Mouse (Mus musculus) 416B (cell line): ENCODE data around the gene Iqschfp.

Source experiments
- DNase-seq: peaks from one replicate; pipeline ENCODE4 v3.0.0; 2011; ENCODE audit warnings: low read depth

Iqschfp gene

DNA sequence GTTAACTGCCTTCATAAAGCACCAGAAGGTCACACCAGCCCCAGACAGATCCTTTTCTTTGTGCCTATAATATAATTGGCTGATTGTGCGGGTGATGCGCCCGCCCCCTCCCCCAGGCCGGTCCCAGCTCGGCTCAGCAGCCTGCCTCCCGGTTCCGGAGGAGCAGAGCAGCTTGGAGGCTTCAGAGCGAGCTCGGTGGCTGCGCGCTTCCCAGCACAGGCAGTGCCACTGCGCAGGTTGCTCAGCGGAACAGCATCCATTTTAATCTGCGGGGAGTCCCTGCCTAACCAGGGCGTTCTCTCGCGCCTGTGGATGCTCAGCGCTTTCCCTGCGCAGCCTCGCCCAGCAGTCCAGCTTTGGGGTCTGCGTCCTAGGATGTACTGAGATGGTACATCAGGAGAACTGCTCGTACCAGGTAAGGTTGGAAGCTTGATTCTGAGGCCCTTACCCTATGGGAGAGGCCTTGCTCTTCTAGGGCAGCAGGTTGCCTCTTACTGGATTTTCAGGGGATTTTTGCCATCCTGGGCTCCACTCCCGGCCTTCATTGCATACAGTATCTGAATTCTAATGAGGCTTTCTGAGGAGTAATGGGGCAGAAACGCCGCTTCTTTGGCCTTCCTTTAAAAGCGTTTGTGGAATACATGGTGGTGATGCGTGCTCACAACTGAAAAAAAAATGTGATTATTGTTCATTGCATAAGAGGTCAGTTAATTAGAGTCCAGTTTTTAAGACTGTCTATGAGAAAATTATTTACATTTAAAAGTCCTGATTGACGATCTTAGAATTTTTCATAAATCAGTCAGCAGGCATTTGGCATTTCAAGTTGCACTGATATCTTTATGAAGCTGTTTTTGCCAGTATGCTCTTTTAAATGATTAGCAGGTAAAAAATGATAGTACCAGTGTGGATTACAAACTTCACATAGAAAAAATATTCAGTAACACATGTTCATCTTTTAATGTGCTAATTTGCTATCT is 680.5 kb downstream of the Iqschfp start:
- no peak for DNase-seq

DNA sequence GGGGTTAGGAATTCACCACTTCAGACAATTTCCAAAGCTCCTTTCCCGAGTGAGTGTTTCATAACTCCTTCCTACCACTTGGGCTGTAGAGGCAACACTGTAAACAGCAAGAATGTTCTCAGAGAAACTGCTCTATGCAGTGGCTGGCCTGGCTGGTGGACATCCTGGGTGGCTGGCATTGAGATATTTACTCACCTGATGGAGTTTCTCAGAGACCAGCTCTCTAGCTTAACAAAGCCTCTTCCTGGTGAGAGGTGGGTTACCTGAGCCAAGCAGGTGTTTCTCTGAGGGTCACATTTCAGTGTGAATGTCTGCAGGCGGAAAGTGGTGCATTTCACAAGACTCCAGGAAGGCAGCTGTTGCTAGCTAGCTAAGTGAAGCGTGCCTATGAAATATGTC is 681.2 kb downstream of the Iqschfp start:
- DNase-seq: no peak

DNA sequence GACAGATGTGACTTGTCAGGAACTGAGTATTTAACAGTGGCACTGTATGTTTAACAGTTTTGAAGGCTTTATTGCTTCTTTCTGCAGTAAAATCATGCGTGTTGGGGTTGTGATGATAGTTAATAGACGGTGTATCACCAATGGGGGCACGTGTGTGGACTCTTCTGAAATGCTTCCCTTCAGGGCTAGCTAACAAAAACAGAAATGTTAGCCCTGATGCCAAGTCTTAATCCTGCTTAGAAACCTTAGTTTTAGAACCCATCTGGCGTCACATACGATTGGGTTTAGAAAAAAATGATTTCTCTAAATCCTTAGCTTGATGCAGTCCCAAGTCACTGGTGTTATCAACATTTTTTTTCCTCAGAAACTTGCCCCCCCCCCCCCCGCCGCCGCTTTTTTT is 682.1 kb downstream of the Iqschfp start:
- DNase-seq: no peak

DNA sequence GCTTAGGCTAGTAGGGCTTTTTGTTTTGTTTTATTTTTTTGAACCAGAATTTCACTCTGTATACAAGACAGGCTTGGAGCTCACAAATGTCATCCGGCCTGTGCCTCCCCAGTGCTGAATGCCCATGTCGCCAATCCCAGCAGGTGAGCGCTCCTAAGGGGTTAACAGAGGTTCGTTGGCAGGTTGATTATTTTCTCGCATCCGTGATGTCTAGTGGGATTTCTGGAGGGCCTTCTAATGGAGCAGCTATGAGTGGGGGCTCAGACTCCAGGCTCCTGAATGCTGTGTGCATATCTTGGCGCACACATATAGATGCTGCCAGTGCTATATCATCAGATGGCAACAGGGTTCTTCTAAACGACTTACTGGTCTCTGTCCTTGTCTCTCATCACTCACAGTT is 682.5 kb downstream of the Iqschfp start:
- DNase-seq: no peak

DNA sequence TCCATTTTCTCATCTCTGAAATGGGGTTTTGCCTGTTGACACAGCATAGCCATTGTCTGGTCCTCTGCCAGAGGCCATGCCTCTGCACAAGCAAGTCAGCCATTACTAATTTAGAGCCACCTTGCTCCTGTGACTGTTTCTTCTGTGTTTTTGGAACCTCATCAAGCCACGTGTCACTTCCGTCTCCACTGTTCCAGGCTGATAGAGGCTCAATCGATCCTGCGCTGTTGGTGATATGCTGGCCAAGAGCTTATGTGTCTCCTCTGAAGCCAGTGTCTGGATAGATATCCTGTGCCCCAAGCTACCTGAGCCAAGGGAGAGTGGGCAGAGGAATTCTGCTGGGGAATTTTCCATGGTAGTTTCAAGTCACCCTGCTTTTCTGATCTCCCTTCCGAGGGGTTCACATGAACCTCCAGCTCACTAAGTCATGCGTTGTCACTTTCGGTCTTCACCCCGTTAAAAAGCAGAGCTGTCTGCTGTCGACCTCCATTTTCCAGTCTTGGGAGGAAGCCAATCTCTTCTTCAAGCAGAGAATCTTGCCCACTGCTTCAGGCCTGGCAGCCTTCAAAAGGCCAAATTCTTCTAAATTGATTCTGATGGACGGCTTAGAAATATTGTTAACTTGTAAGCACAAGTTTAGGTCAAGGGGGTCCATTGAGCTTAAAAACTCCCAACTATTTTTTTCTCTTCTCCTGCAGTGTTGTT is 683.8 kb downstream of the Iqschfp start:
- no peak for DNase-seq

DNA sequence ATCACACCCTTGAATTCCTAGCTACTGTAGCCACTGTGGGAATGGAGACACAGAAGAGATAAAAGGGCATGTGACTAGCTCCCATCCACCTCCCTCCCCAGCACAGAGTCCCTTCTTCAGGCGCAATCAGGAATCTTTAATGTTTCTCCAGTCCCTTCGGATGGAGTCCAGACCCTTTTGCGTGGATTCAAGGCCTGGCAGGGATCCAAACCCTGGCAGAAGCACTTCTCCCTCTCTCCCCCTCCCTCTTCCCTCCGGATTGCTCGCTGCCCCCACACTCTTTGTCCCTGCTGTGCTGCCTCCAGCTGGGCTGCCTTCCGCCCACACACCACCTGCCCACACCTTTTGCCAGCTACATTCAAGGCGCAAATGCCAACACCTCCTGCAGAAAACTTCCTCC is 684.4 kb downstream of the Iqschfp start:
- DNase-seq: no peak

DNA sequence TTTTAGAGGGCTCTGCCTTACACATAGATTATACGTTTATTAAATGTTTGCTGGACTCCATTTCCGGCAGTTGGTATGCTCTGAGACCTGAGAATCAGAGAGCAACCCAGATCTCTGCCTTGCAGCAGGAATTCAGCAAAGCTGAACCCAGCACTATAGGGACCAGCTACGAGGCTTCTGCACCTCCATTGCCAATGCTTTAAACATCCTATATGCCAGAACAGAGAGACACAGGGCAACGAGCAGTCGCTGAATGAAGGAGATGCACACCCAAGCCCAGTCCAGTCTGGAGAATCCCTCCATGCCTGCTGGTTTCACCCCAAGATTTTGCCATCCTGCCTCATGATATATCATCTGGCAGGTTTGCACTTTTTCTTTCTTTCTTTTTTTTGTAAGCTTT is 684.9 kb downstream of the Iqschfp start:
- DNase-seq: no peak

DNA sequence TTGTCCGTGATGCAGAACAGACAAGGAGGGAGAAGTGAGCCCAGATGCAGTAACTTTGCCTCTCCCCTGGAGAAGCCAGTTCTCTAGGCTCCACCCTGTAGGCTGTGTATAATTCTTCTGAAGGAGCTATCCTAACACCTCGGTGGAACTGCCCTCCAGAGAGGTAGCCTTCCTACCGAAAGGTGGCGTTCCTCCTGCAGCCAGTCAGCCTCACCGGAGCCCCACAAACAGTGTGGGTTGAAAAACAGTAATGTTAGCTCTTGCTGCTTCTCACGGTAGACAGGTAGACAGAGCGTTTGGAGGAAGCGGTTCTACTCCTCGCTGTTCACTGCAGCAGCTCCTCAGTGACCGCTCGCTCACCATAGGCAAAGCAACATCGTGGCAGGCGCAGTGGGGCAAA is 689.6 kb downstream of the Iqschfp start:
- no peak for DNase-seq

DNA sequence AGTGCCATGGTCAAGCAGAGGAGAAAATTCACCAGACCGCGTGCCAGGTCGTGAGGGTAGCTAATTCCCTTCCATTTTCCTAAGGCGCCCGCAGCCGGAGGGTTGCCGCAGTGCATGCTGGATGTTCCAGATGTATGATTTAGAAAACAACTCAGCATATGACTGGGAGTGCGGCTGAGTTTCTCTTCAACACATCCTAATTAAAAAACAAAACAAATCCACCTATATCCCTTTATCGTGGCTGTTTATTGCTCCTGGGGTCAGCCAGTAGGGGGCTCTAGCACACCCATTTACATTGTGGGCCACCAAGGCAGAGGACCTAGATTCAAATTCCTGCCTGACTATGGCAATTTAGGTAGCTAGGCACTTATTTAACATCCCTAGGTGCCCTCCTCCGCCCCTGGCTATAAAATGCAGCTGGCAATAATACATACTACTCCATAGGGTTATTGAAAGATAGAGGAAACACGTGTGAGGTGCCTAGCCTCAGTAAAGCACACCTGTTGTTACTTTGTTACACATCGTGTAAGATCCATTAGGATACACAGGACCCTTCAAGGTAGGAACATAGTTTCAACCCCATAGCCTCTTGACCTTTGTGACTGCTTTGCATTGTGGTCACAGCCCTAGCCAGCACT is 690.2 kb downstream of the Iqschfp start:
- peak; percentile 32 for DNase-seq

DNA sequence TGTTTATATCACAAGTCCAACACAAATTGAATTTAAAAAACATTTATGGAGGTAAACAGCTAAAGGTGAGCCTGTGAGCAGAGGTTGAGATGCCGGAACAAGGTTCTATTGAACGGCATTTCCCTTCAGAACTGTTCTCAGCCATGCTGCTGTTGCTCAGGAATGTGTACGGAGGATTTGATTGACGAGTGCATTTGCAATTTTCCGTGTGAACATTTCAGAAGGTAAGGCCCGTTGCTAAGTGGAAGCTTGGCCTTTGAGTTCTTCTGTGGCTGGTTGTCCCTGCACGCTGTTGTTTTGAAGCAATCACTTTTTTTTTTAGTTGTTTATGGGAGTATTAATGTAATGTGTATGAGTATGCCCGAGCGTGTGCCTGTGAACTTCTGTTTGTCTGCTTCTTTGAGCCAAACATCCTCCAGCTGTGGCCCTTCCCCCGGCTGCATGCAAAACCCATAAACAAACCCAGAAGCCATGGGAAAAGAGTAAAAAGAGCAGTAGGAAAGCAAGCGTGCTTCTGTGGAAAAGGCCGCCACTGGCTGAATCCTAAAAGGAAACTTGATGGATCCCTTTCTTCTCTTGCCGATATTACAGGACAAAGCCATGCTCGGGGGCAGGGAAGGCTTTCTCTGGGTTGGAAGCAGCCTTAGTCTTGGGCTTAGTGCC is 691.1 kb downstream of the Iqschfp start:
- DNase-seq: no peak

DNA sequence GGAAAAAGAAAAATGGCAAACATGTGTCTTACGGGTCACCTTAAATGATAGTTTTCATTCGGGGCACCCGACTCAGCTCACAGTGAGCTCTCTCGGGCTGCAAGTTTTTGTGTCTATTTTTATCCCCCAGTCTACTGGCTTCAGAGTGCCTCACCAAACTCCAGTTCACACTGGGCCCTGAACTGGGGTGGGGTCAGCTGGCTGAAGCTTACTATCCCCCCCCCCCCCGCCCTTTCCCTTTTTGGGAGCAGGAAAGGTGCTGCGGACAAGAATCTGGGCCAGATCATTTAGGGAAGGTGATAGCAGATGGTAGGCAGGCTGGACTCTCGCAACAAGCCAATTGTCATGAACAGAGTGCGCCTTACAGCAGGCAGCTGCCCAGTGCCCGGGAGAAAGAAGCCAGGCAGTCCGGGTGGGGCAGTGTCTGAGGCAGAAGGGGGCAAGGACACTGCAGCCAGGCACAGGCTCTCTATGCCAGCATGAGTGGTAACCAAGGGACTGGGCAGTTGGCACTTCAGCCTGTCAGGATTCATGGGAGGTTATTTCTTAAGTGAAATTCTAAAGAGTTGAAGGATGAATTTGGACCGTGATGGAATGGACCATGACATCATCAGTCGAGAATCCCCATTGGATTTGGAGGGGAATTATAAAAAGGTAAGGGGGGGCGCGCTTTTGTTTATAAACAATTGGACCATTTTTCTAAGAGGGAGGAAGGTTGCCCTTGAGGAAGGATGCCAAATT is 691.9 kb downstream of the Iqschfp start:
- no peak for DNase-seq

DNA sequence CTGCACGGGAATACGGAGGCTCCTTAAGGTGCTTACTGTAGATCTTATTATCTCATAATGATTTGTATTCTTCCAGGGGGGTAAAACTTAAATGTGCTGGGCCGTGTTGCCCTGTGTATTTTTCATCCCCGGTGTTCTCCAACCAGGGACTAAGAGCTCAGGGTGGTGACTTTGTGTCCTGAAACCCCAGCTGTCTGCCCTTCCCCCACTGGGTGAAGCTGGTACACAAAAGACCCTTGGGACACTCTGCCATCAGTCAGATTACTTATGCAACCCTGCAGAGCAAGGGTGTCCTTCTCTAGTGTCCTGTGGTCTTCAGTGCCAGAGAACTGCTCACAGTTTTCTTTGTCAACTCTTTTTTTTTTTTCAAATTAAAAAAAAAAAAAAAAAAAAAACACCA is 693.2 kb downstream of the Iqschfp start:
- DNase-seq: no peak

DNA sequence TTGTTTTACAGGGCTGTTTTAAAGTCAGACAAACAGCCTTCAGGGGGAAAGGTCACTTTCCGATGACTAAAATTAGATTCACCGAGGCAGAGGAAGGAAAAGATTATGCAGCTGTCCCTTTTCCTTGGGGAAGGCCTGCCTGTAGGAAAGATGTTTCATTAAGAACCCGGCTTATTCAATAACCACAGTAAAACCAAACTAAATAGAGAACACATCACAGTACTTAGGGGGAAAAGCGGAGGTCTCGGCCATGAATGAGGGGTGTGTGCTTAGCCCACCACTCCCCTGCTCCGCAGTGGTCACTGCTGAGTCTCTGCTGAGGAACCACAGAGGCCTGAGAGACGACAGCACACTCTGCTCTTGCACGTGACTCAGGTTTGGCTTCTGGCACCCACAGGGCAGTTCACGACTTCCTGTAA is 694.6 kb downstream of the Iqschfp start:
- peak; percentile 14 for DNase-seq

DNA sequence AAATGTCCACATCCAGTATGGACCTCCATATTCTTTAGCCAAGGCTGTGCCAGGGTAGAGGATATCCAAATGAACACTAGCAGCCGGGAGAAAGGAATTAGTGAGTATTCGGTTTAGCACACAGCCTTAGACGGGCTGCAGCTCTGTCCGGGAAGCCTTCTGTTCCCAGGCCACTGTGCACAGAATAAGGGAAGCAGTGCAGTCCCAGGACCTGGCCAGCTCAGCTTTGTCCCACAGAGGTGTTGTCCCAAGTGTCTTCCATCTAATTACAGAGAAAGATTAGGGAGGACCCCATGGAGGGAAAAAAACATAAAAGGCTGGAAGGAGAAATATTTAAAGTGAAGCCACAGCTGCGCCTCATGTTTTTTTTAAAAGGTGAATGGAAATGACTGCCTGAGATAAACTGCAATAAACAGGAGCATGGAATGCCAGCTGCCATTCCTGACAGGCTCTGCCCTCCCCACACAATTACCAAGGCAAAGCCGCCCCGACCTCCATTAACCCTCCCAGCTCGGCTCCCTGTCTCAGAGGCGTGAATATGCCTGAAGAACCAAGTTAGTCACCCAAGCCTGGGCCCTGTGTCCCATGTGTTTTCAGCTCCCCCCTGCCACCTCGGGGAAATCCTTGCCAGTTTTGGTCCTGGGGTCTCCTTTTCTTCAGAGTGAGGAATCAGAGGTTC is 695.7 kb downstream of the Iqschfp start:
- DNase-seq: no peak

DNA sequence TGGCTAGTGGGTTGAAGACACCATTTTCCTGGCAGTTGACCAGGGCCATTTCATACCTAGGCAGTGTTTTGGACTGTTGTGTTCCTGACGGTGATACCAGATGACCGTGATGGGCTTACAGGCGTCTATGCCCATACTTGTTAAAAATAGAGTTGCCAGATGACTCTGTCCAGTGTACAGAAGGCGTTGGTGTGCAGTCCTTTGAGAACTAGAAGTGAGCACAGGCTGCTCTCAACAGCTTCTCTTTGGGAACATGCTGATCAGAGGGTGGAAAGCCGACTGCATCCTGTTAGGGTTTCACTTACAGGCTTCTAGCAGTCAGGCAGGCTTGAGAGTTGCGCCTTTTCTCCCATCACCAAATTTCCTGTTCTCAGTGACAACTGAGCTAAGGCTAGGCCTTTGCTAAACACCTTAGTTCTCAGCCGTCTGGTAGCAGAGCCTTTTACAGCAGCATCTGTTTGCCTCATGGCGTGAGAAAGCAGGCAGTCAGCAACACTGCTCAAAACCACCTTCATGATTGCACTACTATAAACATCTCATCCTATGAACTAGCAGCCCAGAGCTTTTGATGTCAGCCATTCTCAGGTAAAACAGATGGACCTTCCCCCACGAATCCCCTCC is 697.3 kb downstream of the Iqschfp start:
- DNase-seq: no peak

DNA sequence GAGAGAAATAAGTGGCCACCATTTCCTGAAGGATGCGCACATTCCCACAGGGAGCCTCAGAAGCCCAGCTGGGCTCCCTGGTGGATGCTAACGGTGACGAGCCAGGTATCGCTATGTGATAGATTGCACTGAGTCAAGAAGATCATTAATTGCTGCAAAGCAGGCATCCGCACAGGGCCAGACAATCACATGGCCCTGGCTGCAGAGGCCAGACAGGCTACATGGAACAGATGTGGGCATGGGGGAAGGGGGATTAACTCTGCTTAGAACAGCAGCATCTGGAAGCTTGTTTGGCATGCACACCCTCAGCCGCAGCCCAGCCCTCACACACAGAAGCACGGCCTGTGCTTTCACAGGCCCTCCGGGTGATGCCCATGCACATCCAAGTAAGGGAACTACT is 698.4 kb downstream of the Iqschfp start:
- no peak for DNase-seq

DNA sequence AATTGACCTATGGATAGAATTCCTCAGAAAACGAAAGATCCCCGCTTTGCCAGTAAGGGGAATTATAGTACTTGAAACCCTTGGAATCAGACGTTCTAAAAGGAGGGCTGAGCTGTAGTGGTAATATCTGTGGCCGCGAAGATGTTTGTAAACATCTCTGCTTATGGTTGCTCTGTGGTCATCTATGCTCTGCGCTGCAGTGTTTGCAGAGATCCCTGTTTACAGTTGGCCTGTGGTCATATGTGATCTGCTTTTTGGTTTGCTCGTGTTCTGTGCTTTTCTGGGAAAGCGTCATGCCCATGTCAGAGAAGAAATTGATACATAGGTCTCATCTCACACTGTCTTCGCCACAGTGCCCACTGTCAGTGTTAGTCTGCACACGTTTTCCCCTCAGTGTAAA is 700.5 kb downstream of the Iqschfp start:
- DNase-seq: no peak

DNA sequence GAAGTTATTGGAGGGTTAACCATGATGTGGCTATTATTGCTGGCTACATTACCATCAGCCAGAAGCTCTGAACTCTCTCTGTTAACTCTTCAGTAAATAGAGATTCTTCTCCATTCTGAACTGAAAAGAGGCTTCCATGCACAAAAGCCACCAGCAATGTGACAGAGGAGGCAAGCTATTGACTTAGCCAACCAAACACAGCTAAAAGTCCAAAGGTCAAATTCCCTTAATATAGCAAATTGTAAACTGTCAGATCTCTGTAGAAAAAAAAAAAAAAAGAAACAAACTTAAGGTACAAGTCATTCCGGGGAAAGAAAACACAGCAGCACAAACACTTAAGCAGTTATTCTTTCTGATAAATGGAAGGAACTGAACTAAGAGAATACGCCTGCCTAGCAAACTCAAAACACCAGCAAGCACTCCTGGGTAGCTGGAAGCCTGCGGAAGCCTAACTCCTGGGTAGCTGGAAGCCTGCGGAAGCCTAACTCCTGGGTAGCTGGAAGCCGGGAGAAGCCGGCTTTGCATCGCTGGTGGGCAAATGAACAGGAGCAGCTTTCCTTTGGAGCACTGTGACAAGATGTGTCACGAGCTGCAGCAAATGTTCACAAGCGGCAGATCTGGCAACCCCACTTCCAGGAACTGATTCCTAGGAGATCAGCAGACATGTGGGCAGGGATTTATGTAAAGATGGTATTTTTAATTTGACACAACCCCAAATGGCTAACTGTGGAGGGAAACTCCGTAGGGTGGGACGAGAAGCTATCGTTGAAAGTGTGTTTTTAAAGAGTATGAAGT is 701.2 kb downstream of the Iqschfp start:
- DNase-seq: no peak

DNA sequence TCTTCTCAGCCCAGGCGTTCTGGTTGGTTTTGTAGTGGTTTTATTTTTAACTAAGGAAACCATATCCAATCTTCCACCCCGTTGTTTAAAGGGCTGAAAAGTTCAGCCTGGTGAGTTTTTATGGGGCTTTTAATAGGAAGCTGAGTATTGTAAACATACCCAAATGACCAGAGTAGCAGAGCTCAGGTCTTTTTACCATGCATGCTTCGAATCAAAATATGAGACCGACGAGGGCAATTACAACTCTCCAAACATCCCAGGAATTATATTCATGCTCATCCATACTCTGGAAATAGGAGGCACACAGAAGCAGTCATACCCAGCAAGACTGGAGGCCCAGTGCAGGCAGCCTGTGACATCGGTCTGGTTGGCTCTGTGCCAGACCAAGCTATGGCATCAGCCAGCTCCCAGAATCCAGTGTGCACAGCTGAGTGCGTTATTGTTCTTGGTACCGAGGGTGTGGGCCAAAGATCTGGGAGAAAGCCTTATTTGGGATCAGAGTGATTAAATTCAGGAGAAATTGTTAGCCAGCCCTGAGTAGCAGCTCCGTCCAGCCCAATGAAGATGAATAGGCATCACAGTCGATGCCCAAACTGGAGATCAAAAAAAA is 703.4 kb downstream of the Iqschfp start:
- DNase-seq: no peak
